Mouse (Mus musculus) neural tube, embryonic 10.5 days (tissue): ENCODE measurements around the gene Atp2b2.

ENCODE experiments used
- DNase-seq: peaks from one replicate; pipeline ENCODE4 v3.0.0-alpha.2; 2017; ENCODE audit warnings: low spot score; ENCODE audit errors: extremely low spot score

Atp2b2 gene

DNA sequence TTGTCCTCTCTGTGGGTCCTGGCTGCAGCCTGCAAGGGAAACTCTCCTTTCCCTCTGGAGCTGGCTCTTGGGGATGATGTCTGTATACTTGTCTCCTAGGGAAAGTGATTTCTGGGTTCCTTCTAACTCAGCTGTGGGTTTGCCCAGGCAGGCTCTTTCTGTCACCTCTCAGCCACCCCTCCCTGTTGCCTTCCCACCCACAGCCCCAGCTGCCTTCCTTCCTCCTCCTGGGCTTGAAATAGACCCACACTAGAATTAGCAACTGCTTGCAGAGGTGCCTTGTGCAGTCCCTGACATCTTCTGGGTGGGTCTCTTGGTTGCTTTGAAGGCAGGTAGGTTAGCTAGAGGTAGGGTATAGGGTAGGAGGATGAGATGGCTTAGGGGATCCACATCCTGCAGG lies 241.2 kb downstream of the Atp2b2 start:
- DNase-seq: no peak

DNA sequence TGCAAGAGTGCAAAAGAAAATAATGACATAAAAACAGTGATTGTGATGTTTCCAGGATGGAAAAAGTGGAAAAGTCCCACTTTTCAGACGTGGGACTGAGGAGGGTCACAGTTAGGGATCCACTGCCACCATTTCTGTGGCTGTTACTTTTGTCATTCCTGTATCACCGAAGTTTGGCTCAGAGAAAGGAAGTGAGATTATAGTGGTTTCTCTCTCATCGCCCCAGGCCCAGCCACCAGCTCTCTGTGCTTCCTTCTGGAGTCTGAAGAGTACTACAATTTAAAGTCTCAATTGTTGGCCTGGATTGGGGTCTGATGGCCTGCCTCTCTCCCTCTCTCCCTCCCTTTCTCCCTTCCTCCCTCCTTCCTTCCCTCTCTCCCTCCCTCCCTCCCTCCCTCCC lies 242.5 kb downstream of the Atp2b2 start:
- DNase-seq: no peak

DNA sequence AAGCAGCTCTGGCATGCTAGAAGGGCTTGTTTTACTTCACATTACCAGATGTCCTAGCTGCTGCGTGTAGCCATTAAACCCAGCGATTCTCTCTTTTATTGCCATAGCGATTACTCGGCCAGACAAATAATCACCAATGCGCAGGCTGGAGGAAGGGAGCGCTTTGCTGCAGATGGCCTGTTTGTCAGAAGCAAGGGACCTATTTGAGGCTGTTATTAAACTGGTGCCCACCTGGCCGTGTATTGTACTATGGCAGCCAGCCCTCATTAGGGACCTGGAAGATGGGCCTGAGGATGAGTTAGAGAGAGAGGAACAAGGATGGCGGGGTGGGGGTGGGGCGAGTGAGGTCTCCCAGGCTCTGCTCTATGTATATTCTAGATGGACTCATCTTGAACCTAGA lies 243.1 kb downstream of the Atp2b2 start:
- no peak for DNase-seq

DNA sequence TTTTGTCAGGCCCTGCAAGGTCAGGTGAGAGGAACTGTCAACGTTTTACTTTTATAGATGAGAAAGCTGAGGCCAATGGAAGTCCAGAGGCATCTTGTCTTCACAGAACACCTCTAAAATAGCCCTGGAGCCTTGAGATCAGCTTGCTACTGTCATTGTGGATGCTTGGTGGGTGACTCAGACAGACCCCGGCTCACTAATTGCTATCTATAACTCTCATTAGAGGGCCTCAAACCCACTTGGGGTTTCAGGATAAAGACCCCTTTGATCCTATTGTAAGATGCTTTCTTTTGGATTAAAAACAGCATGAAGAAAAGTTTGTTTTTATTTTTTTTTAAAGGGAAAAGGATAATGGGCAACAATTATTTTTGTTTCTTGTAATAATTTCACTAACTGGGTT lies 243.5 kb downstream of the Atp2b2 start:
- no peak for DNase-seq

DNA sequence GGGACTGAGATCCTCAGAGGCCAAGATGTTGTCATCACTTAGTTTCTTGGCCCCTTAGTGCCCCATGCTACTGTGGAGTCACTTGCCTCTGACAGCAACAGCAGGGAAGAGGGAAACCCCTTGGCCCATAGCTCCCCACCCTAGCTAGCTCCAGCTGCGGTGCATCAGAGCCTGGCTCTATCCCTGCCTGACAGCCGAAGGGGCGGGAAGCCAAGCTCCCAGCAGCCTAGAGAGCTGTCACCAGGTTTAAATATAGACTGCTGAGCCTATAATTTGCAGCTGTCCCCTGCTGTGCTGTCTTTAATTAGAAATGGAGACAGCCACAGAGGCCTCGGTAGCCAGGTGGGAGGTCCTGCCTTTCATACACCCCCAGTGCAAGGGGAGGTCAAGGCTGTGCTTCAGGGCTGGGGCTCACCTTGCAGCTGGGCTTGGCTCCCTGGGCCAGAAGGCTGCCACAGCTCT lies 247.1 kb downstream of the Atp2b2 start:
- DNase-seq: peak; percentile 14

DNA sequence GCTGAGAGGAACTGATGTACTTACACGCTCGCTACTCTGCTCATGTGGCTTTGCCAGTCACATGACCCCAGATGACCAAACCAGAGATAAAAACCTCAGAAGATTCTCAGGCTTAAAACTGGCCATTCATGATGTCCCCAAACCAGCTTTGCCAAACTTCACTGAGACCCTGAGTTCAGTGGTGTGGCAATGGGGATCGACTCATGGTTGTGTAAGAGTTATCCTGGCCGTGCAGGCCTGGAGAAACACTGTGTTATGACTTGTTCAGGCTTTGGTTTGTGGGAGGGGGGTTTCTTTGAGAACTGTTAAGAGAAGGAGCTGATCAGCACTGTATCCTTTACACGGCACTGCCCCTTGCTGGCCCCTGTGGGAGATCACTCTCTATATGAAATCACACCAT lies 250.0 kb downstream of the Atp2b2 start:
- no peak for DNase-seq

DNA sequence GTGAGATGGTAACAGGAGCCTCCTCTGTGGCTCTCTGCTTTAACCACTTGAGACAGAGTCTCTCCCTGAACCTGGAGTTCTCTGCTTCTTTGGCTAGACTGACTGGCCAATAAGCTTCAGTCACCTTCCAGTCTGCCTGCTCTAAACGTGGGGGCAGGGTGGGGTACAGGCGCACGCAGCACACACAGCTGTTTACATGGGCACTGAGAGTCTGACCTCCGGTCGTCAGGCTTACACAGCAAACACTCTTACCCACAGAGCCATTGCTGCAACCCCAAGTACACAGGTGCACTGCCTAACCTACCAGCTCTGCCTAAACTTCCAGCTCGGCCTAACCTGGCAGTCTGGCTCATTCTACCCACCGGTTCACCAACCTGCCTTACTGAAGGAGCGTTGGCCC lies 251.4 kb downstream of the Atp2b2 start:
- DNase-seq: no peak

DNA sequence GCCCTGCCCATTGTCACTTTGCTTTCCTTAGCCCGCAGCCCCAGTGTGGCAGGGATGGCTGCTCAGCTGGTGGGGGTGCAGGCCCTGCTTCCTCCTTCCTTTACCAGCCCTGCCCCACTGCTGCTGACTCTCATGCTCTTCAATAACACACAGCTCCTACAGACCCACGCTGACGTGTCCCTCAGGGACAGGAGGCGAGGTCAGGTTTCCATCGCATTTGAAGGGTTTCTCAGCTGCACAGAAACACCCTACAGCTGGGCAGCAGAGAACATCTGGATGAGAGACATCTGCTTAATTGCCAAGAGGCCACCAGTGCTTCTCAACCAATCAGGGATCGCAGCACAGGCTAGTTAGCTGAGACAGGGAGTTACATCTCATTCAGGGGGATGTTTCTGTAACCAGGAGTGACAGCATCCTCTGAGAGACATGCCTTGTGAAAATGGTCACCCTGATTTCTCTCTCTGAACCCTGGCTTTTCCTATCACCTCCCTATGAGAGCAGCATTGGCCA lies 254.9 kb downstream of the Atp2b2 start:
- DNase-seq: no peak

DNA sequence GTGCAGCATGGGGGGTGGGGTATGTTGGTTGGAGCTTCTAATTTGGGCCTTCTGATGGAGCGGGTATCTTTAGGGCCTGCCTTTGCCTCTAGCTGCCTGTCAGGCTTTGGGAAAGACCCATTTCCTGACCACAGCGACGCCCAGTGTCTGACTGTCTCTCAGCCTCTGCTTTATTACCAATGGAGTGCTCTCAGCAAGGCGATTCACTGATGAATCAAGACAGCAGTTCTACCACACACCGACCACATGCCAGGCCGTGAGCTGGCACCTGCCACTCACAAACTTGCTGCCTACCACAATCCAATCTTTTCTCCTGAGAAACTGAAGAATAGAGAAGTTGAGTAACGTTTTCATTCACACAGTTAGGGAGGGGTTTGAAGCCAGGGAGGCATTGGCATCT lies 256.8 kb downstream of the Atp2b2 start:
- no peak for DNase-seq

DNA sequence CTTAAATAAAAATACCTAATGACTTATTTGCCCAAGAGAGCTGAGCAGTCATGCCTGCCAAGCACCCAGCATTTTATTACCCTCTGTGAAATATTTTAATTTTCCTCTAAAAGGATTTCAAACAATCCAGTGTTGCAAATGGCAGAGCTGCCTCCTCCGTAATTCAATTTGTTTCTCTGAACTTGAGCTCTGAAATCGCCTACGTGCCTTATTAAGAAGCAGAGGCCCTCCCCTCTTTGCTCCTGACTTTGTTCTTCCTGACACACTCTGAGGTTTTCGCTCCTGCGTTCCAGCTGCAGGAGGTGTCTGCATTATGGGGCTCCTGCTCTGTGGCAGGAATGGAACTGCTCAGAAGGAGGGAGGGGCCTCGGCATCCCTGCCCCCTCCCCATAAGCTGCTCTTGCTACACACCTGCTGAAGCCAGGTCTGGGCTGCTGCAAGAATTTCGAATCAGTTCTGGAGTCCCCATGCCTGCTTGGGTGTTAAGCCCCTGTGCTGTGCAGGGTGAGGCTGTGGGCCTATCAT lies 264.1 kb downstream of the Atp2b2 start:
- no peak for DNase-seq

DNA sequence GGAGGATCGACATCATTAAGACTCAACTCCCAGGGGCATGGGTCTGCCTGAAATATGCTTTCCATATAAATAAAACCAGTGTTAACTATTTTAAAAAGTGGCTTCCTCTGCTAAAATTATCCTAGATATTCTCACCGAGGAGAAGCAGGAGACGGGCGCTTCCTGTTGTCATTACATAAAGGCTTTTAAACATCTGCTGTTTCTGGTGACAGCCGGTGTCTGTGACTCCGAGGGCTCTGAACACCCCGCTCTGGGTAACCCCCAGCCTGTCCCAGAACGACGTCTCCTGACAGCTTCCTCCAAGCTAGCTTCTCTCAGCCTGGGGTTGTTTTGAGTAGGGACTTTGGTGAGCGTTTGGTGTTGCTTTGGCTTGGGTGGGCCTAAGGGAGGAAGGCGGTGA lies 273.6 kb downstream of the Atp2b2 start:
- no peak for DNase-seq

DNA sequence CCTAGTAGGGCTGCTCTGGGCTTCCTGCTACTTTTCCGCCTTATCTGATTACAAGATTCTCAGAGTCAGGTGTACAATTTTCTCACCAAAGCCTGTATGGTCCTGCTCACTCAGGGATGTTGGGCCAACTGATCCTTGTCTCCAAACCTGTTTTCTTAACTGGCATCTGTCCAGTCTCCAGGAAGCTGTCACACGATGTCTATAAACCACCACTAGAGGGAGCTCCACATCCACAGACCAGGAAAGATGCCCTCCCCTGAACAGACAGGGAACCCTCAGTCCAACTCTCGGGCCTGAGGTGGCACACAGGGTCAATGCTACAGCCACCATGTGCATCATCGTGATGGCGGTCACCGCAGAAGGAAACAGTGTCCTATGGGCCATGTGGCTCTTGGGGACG lies 280.8 kb downstream of the Atp2b2 start:
- peak; percentile 62 for DNase-seq

DNA sequence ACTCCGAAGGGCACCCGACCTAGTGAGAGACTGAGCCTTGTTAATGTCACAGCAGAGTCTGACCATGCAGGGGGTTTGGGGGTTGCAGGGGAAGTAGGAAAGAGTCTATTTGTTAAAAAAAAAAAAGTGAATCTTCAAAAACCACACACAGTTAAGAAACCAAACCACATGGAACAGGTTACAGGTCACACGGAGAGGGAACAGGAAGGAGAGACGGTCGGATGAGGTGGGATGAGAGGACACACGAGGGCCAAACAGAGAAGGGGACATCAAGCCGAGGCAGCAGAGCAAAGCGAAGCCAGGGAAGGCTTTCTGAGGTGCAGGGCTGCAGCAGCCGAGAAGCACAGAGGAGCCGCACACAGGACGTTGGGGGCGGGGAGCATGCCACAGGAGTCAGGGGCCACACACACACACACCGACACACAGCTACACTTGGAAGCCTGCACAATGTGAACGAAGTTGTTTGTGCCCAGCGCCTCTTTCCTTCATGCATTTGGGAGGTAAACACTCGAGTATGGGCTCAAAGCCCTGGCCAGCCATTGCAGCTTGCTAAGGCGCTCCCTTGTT lies 293.2 kb downstream of the Atp2b2 start:
- no peak for DNase-seq

DNA sequence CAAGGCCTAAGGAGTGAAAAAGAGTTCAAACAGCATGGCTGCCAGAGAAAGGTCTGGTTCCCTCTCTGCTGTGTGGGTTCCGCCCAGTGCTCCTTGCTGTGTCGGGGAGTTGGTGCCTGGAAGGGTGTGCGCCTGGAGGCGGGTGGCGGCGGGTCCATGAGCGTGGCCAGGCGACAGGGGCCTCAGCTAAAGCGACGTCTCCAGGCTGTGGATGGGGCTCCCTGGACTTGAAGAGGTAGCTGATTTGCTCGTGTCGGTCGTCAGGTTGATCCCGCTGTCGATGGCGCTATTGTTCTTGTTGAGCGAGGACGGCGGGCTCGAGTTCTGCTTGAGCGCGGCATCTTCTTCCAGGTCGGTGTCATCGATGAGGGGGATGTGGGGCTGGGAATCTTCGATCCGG lies 294.1 kb downstream of the Atp2b2 start:
- DNase-seq: no peak

DNA sequence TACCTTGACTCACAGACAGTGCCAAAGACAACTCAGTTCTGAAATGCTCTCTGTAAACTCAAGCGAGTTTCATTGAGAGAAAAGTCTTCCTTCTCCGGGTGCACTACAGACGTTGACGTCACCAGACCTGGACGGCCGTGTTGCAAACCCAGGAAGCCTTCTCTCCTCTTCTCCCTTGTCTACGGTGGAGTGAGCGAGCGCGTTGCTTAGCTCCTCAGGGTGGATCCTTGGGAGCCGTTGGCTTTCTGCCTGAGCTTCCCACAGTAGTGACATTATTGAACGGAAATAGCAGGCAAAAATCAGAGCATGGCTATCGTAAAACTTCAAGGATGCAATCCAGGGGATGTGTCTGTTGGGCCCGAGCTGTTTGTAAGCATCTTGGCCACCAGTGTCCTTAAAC lies 295.1 kb downstream of the Atp2b2 start:
- no peak for DNase-seq

DNA sequence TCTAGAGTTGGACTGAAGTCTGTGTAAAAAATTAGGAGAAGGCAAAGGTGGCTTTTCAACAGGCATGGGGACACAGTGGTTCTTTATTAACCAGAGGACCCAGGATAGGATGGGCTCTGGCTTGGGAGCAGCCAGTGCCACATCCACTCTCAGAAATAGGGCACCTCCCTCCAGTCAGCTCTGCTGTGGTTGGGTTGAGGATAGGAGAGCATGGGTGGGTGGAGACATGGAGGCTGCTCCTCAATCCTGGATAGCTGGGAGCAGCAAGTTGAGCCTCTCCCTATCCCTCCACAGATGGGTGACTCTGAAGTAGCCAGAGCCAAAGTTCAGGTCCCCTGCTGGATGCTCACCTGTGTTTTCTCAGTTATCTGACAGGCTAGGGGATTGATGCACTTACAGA lies 297.3 kb downstream of the Atp2b2 start:
- no peak for DNase-seq

DNA sequence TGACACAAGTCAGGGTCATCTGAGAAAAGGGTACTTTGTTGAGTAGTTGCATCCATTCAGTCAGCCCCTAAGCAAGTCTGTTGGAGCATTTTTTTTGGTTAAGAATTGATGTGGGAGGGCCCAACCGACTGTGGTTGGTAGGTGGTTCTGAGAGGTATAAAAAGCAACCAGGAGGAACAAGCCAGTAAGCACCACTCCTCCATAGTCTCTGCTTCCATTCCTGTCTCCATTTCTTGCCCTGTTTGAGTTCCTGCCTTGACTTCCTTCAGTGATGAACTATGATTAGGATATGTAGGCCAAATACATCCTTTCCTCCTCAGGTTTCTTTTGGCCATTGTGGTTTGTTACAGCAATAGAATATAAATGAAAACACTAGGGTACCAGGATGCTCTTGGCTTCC lies 299.3 kb downstream of the Atp2b2 start:
- no peak for DNase-seq

DNA sequence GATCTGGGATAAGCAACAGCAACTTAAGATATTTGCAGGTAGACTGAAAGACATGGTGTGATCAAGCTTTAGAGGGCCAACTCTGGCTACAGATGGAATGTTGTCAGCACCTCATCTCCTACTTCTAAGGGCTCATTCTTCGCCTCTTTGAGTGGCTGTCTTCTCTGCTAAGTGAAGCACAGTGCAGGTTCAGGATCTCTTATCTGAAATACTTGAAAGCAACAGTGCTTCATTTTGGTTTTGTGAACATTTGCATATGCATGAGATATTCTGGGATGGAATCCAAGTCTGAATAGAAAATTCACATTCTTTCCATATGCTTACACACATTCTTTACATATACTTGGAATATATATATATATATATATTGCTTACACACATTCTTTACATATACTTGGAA lies 300.1 kb downstream of the Atp2b2 start:
- no peak for DNase-seq

DNA sequence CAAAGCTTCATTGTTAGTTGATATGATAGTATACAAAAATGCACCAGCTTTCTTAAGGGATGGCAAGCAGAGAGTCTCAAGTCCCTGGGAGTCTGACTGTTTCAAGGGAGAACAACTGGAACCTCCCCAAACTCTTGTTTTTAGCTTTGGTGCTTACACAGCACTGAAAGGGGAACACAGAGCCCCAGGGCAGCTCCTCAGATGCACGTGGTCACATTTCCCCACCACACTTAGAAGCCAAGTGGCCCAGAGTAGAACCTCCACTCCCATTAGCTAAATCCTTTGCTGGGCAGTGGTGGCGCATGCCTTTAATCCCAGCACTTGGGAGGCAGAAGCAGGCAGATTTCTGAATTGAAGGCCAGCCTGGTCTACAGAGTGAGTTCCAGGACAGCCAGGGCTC lies 301.0 kb downstream of the Atp2b2 start:
- no peak for DNase-seq

DNA sequence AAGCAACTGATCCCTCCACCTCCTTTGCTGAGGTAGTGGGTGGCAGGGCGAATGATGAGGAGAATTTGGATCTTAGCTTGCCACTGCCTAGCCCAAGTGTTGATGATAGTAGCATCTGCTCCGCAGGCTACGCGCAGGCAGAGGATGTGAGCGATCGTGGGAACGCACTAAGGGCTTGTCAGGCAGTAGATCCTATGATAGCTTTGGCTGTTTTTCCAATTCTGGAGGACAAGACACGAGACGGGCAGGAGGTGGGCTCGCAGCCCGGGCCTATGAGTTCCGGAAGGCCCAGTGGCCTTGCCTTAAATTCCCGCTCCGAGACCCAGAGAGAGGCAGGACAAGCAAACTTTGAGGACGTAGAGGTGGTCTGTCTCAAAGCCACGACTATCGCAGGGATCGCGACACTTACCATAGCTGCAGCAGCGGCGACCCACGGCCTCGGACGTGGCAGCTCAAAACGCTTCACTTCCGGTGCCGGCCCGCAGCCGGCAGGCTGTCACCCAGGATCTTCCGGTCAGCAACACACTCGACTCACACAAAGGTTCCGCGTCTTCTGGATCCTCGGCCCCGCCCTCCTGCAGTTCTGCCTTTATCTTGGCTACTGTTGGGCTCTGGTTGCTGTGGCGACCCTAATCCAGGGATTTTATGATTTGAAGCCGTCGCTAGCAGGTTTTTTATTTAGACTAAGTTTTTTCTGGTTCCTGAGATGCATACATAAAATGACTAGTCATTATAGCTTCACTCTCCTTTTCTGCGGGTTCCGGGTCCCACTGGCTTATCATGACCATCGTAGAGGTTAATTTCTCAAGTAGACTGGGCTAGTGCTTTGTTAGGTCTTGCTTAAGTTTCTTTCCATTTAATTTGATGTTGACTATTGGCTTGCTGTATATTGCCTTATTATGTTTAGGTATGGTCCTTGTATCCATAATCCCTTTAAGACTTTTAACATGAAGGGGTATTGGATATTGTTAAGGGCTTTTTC lies 301.9 kb downstream of the Atp2b2 start, which contains the start of gene Sec13:
Gene Sec13 (minus strand): TSS at position 508 of the 982 bp plus-strand sequence.
- DNase-seq: peak; percentile 91

DNA sequence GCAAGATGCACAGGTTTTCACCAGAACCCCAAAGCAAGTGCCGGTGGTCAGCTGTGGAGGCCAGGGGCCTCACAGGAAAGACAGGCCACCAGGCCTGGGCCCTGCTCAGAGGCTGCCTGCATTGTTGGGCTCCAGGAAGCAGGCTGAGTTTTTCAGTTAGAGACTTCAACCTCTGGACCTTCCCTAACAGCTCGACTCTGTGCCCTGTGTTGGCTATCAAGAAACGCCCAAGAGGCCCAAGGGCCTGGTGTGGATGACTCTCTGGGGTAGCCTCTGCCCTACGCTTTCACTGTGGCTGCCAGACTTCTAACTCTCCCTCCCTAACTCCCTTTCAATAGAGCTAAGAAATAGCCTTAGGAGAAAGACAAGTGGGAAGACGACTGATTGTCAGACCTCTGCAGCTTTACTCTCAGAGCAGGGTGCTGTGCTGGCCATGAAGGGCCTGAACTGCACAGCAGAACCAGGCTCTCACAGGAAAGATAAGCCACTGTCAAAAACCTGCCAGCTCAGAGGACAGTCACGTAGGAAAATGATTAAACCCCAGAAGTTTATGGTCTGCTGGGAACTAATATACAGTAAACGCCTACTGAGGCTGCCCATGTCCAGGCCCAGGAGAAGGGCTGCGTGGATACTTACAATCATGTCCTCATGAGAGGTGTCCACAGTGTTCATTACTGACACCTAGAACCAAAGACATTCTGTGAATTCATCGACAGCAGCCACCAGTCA lies 304.9 kb downstream of the Atp2b2 start:
- no peak for DNase-seq

DNA sequence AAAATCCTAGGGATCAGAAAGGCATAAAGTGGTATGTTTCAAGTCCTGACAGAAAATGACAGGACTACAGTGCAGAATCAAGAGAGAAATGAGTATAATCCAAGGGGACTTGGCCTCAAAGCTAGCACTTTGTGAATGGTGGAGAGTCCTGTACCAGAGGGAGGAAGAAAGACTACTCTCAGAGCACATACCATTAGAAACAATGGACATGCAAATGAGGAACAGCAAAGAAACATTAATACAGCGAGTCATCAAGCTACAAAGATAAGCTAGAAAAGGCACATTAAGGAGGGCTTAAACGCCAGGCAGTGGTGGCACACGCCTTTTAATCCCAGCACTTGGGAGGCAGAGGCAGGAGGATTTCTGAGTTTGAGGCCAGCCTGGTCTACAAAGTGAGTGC lies 311.1 kb downstream of the Atp2b2 start:
- DNase-seq: no peak
